Mouse (Mus musculus) bone marrow, adult 2 months (tissue): ENCODE data around the gene Aldh3b2. TPM values are rescaled to one million over a fixed set of nuclear protein-coding genes. Genes with fewer than 3 reads are reported as not detected.

ENCODE experiments used
- H3K27ac ChIP-seq: fragments of 200-500 bp; 2 replicates; pipeline ENCODE4 v1.5.1; 2012; ENCODE audit warnings: low read depth, mild to moderate bottlenecking, control low read depth, inconsistent platforms, low read length; ENCODE audit not compliant: control insufficient read depth, poor library complexity, insufficient read depth
- H3K4me1 ChIP-seq: fragments of 200-500 bp; 2 replicates; pipeline ENCODE4 v1.6.1; 2011; ENCODE audit warnings: low read length; ENCODE audit not compliant: control insufficient read depth, insufficient read depth
- H3K4me3 ChIP-seq: fragments of 200-500 bp; replicated peaks from 2 replicates; pipeline ENCODE3; 2011; ENCODE audit warnings: mild to moderate bottlenecking, low read depth, low read length, control low read depth; ENCODE audit not compliant: control insufficient read depth
- CTCF ChIP-seq: fragments of 200-500 bp; IDR thresholded peaks from 2 replicates; pipeline ENCODE4 v1.5.1; 2011; ENCODE audit warnings: low read length, control low read depth; ENCODE audit not compliant: control insufficient read depth, insufficient read depth
- POLR2A ChIP-seq: fragments of 200-500 bp; IDR thresholded peaks from 2 replicates; pipeline ENCODE4 v1.6.1; 2011; ENCODE audit warnings: low read depth, mild to moderate bottlenecking, control low read depth, low read length, borderline replicate concordance; ENCODE audit not compliant: control insufficient read depth
- WGBS: fragments of 180-500 bp; shearing (Covaris S2); methylation state at CpG from one replicate; pipeline ENCODE4 v1.1.7; 2018; 5-methylcytosine and 5-hydroxymethylcytosine counted together
- polyA plus RNA-seq: library from polyadenylated mRNA; stranded (reverse); fragments of >200 nt; gene quantifications from 2 replicates; pipeline ENCODE4 v1.2.4, GENCODE M21; 2011; ENCODE audit warnings: low replicate concordance; ENCODE audit not compliant: missing spikeins, insufficient read depth, insufficient read length

Aldh3b2 gene
- polyA plus RNA-seq, 1 experiment, result 4.2 TPM

- WGBS, result 89% methylated on average over 15 of the region's 15 CpGs
- Histone ChIP-seq H3K4me1 (peaks cover 2% of the 10 kb centered on the region), H3K27ac (no peak overlapping the region), H3K4me3 (no peak overlapping the region)
- TF ChIP-seq POLR2A (no peak), CTCF (no peak)
Observed at GRCm38 (mm10) chr19:4004331-4004730, 32.2 kb downstream of the Aldh3b2 start.

- no peak overlapping the region for H3K4me3 ChIP-seq
- WGBS, result 82% methylated on average over 9 of the region's 9 CpGs
- peaks cover 2% of the 10 kb centered on the region for H3K4me1 ChIP-seq
- TF ChIP-seq CTCF (no peak), POLR2A (no peak)
- H3K27ac ChIP-seq, result no peak overlapping the region
Observed at GRCm38 (mm10) chr19:4005091-4005490, 33.0 kb downstream of the Aldh3b2 start.

GRCm38 (mm10) chr19:4005971-4006370, 33.8 kb downstream of the Aldh3b2 start:
- TF ChIP-seq CTCF (no peak), POLR2A (no peak)
- 94% methylated on average over 8 of the region's 8 CpGs for WGBS
- Histone ChIP-seq H3K4me1 (peaks cover under 1% of the 10 kb centered on the region; the same call in 1 of the 2 replicates), H3K27ac (no peak overlapping the region), H3K4me3 (no peak overlapping the region)

- Histone ChIP-seq H3K4me1 (peaks cover 4% of the 10 kb centered on the region), H3K27ac (no peak overlapping the region), H3K4me3 (no peak overlapping the region)
- TF ChIP-seq POLR2A, result no peak
- 91% methylated on average over 5 of the region's 5 CpGs for WGBS
Observed at GRCm38 (mm10) chr19:4011086-4011485, 39.0 kb downstream of the Aldh3b2 start.

- TF ChIP-seq CTCF (peak; percentile 65), POLR2A (peak; percentile 93)
- peak within 1 kb of the TSS; percentile 57 for H3K27ac ChIP-seq
- H3K4me1 ChIP-seq, result peaks cover 4% of the 10 kb centered on the region
- peak within 1 kb of the TSS; percentile 74 for H3K4me3 ChIP-seq
- WGBS, result under 1% methylated on average over 45 of the region's 45 CpGs
Observed at GRCm38 (mm10) chr19:4012432-4013022, 40.4 kb downstream of the Aldh3b2 start, which contains the start of gene Ndufv1. Ndufv1 (minus strand) TSS chr19:4012806.

GRCm38 (mm10) chr19:4013066-4013465, 40.9 kb downstream of the Aldh3b2 start:
- no peak overlapping the region for H3K27ac ChIP-seq
- peak overlapping the region; percentile 66 for H3K4me3 ChIP-seq
- H3K4me1 ChIP-seq, result peaks cover 4% of the 10 kb centered on the region
- WGBS, result 23% methylated on average over 9 of the region's 9 CpGs
- TF ChIP-seq CTCF (no peak), POLR2A (no peak)

- TF ChIP-seq CTCF (no peak), POLR2A (no peak)
- Histone ChIP-seq H3K4me1 (peaks cover 4% of the 10 kb centered on the region), H3K4me3 (no peak overlapping the region), H3K27ac (no peak overlapping the region)
Observed at GRCm38 (mm10) chr19:4014802-4015201, 42.7 kb downstream of the Aldh3b2 start.

GRCm38 (mm10) chr19:4015635-4016034, 43.5 kb downstream of the Aldh3b2 start:
- no peak overlapping the region for H3K27ac ChIP-seq
- WGBS, result 58% methylated on average over 5 of the region's 5 CpGs
- TF ChIP-seq CTCF, result no peak
- no peak overlapping the region for H3K4me3 ChIP-seq
- H3K4me1 ChIP-seq, result peaks cover 4% of the 10 kb centered on the region

- no peak for TF ChIP-seq POLR2A
- TF ChIP-seq CTCF, result no peak
- Histone ChIP-seq H3K27ac (no peak overlapping the region), H3K4me3 (no peak overlapping the region), H3K4me1 (no peaks in the 10 kb centered on the region; the same call in 1 of the 2 replicates)
- WGBS, result 84% methylated on average over 10 of the region's 10 CpGs
Observed at GRCm38 (mm10) chr19:4017921-4018587, 45.9 kb downstream of the Aldh3b2 start.
